Mouse (Mus musculus) forebrain, postnatal 0 days (tissue): ENCODE results near the gene Nos3. TPM values are rescaled to one million over a fixed set of nuclear protein-coding genes. Genes with fewer than 3 reads are reported as not detected.

Source experiments
- ATAC-seq: fragments of 200-750 bp; cut with Nextera tagmentation; 2 replicates; pipeline ENCODE4 v1.8.0; 2017; ENCODE audit warnings: mild to moderate bottlenecking, moderate library complexity
- DNase-seq: peaks from one replicate; pipeline ENCODE4 v3.0.0-alpha.2; 2015
- H3K27ac ChIP-seq: fragments of 300-500 bp; sonication (generic); 2 replicates; pipeline ENCODE4 v1.5.1; 2014; ENCODE audit warnings: low read depth, mild to moderate bottlenecking, antibody characterized with exemption, low read length, moderate library complexity, mixed read lengths
- H3K27me3 ChIP-seq: fragments of 300-500 bp; sonication (generic); 2 replicates; pipeline ENCODE4 v1.6.1; 2014; ENCODE audit warnings: mild to moderate bottlenecking, low read length, mixed read lengths; ENCODE audit not compliant: insufficient read depth
- H3K36me3 ChIP-seq: fragments of 300-500 bp; sonication (generic); 2 replicates; pipeline ENCODE4 v1.6.1; 2014; ENCODE audit warnings: mild to moderate bottlenecking, moderate library complexity; ENCODE audit not compliant: insufficient read depth
- H3K4me1 ChIP-seq: fragments of 300-500 bp; sonication (generic); 2 replicates; pipeline ENCODE4 v1.6.1; 2014; ENCODE audit warnings: antibody characterized with exemption; ENCODE audit not compliant: insufficient read depth
- H3K4me2 ChIP-seq: fragments of 300-500 bp; sonication (generic); 2 replicates; pipeline ENCODE4 v1.6.1; 2014; ENCODE audit warnings: low read depth, mild to moderate bottlenecking, moderate library complexity
- H3K4me3 ChIP-seq: fragments of 300-500 bp; sonication (generic); 2 replicates; pipeline ENCODE4 v1.5.1; 2014; ENCODE audit warnings: low read depth, low read length, mixed read lengths
- H3K9ac ChIP-seq: fragments of 300-500 bp; sonication (generic); 2 replicates; pipeline ENCODE4 v1.6.1; 2014; ENCODE audit warnings: mild to moderate bottlenecking
- H3K9me3 ChIP-seq: fragments of 300-500 bp; sonication (generic); 2 replicates; pipeline ENCODE4 v1.6.1; 2016; ENCODE audit warnings: low read length
- CTCF ChIP-seq: sonication (generic); IDR thresholded peaks from 2 replicates; pipeline ENCODE4 v1.5.1; 2016; ENCODE audit warnings: antibody characterized with exemption, control low read depth, low read depth
- WGBS: fragments of 180-500 bp; shearing (Covaris S2); extraction: QIAGEN DNeasy Blood & Tissue Kit; methylation state at CpG from one replicate; pipeline ENCODE4 v1.1.7; 2014; 5-methylcytosine and 5-hydroxymethylcytosine counted together
- polyA plus RNA-seq: library from polyadenylated mRNA; unstranded; fragments of >200 nt; fragmentation: Nextera tagmentation; extraction: Ambion mirVana; gene quantifications from 2 replicates; pipeline ENCODE4 v1.2.1, GENCODE M21; 2015
- total RNA-seq: library from RNA; depleted of rRNA; stranded (reverse); fragments of >200 nt; gene quantifications from 2 replicates; pipeline ENCODE4 v1.2.3, GENCODE M21; 2014

Nos3 gene
- total and polyA plus RNA-seq, 2 experiments from 2014 or later: 6.8 to 8.3 TPM

DNA sequence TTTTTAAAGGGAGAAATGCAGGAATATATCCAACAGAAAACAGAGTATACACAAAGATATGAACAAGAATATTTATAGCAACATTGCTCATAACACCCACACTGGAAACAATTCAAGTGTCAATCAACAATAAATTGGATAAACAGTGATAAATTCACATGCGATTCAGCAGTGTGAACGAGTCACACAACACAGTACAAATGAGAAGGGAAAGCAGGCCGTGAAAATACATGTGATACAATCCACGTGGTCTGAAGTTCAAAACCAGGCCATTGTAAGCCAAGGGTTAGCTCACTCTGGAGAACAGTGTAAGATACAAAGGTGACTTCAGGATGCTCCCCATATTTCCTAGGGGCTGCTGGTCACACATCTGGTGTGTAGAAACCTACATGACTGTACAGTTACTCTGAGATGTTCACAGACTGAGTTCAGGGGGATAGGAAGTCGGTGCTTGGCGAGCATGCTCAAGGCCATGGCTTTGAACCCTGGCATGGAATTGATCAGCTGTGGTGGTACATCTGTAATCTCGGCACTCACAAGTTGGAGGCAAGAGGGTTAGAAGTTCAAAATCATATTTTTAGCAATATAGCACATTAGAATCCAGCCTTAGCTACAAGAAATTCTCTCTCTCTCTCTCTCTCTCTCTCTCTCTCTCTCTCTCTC lies 10.2 kb downstream of the Nos3 start:
- no peaks in the 10 kb centered on the region for H3K36me3 ChIP-seq
- no peaks in the 10 kb centered on the region for H3K9me3 ChIP-seq
- H3K27ac ChIP-seq: no peak overlapping the region
- H3K4me3 ChIP-seq: no peak overlapping the region
- H3K4me2 ChIP-seq: no peak overlapping the region
- no peaks in the 10 kb centered on the region for H3K27me3 ChIP-seq
- DNase-seq (no peak), ATAC-seq (peak; percentile 47)
- H3K9ac ChIP-seq: no peak overlapping the region
- no peaks in the 10 kb centered on the region for H3K4me1 ChIP-seq
- WGBS: 58% methylated on average over 7 of the region's 7 CpGs
- no peak for TF ChIP-seq CTCF

DNA sequence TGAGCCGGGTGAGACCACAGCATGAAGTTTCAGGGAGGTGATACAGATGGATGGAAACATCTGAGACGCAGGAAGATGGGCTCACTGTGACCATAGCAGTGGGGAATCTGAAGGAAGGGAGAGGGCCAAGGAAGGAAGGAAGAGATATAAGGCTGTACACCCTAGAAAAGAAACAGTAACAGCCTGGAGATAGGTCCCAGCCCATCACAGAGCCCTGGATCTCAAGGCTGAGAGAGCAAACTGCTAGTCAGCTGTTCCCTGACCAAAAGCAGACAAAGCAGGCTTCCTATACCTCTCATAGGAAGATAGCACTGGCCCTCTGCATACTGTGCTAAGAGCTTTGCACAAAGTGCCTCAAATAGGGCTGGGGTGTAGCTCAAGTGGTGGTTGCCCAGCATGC lies 14.1 kb downstream of the Nos3 start:
- no peak overlapping the region for H3K4me3 ChIP-seq
- DNase-seq: no peak
- no peak for TF ChIP-seq CTCF
- ATAC-seq: no peak
- H3K9me3 ChIP-seq: no peaks in the 10 kb centered on the region
- H3K27ac ChIP-seq: no peak overlapping the region
- peaks cover 9% of the 10 kb centered on the region for H3K4me1 ChIP-seq
- no peaks in the 10 kb centered on the region for H3K36me3 ChIP-seq
- H3K9ac ChIP-seq: 0 out of 2 replicates have a peak overlapping the region, but pooled peaks have one; percentile 1
- H3K27me3 ChIP-seq: no peaks in the 10 kb centered on the region
- WGBS: 74% methylated on average over 2 of the region's 2 CpGs
- no peak overlapping the region for H3K4me2 ChIP-seq

DNA sequence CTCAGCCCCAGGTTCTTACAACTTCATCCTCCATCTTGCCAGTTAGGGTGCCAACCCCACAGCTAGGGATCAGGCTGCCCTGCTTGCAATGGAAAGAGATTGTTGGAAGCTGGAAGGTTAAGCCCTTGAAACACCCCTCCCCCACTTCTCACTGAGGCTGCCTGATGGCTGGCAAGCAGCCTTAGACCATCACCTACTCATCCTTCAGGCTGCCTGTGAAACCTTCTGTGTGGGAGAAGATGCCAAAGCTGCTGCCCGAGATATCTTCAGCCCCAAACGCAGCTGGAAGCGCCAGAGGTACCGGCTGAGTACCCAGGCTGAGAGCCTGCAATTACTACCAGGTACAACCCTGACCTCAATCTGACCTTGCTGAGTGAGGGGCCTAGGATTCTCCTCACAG lies 14.9 kb downstream of the Nos3 start:
- TF ChIP-seq CTCF: no peak
- no peaks in the 10 kb centered on the region for H3K9me3 ChIP-seq
- H3K36me3 ChIP-seq: no peaks in the 10 kb centered on the region
- no peak overlapping the region for H3K4me3 ChIP-seq
- H3K27ac ChIP-seq: no peak overlapping the region
- no peaks in the 10 kb centered on the region for H3K27me3 ChIP-seq
- no peak for ATAC-seq
- WGBS: 80% methylated on average over 4 of the region's 4 CpGs
- H3K9ac ChIP-seq: no peak overlapping the region
- DNase-seq: no peak
- no peak overlapping the region for H3K4me2 ChIP-seq
- H3K4me1 ChIP-seq: peaks cover 17% of the 10 kb centered on the region

DNA sequence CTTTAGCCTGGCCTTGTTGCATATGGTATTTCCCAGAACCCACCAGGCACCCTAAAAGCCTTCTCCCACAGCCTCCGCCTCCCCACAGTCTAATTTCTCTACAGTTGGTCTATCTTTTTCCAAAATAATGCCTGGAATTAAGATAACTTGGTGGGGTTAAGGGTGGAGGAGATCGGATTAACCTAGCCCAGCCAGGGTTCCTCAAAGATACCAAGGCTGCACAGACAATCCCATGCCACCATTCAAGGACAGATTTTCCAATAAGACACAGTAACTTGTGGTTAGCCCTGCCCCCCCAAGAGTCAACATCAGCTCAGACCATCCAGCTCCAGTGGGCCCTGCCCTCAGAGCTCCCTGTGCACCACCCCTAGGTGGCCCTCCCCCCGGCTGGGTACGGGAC lies 15.9 kb downstream of the Nos3 start:
- DNase-seq: no peak
- Histone ChIP-seq H3K36me3 (no peaks in the 10 kb centered on the region), H3K4me2 (no peak overlapping the region), H3K27me3 (no peaks in the 10 kb centered on the region), H3K4me1 (peaks cover 18% of the 10 kb centered on the region), H3K27ac (no peak overlapping the region), H3K9ac (no peak overlapping the region), H3K4me3 (no peak overlapping the region), H3K9me3 (no peaks in the 10 kb centered on the region)
- ATAC-seq: no peak
- WGBS: 93% methylated on average over 4 of the region's 4 CpGs
- no peak for TF ChIP-seq CTCF

DNA sequence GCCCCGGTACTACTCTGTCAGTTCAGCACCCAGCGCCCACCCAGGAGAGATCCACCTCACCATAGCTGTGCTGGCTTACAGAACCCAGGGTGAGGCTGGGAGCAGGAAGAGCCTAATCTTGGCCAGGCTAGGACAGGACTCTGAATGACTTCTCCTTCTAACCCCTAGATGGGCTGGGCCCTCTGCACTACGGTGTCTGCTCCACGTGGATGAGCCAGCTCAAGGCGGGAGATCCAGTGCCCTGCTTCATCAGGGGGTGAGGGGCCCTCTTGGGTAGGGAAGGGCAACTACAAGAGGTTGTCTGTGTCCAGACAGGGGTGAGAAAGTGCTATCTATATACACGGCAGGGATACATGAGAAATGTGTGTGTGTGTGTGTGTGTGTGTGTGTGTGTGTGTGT lies 16.9 kb downstream of the Nos3 start:
- no peaks in the 10 kb centered on the region for H3K9me3 ChIP-seq
- no peak for DNase-seq
- peaks cover 18% of the 10 kb centered on the region for H3K4me1 ChIP-seq
- no peak overlapping the region for H3K4me3 ChIP-seq
- no peak for ATAC-seq
- no peaks in the 10 kb centered on the region for H3K36me3 ChIP-seq
- TF ChIP-seq CTCF: no peak
- no peak overlapping the region for H3K9ac ChIP-seq
- no peaks in the 10 kb centered on the region for H3K27me3 ChIP-seq
- WGBS: 76% methylated on average over 6 of the region's 6 CpGs
- H3K4me2 ChIP-seq: no peak overlapping the region
- no peak overlapping the region for H3K27ac ChIP-seq

DNA sequence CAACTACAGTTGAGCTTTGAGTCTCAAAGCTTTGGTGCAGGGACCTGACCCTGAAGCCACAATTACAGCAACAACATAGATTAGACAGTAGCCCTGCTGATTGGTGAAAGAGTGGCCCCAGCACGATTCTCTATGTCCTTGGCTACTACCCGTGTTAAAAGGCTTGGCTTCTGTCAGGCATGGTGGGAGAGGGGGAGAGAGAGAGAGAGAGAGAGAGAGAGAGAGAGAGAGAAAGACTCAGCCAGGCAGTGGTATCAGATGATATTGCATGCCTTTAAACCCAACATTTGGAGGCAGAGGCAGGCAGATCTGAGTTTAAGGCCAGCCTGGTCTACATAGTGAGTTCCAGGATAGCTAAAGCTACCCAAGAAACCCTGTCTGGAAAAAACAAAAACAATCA lies 17.4 kb downstream of the Nos3 start:
- Histone ChIP-seq H3K4me1 (peaks cover 18% of the 10 kb centered on the region), H3K27ac (no peak overlapping the region), H3K9ac (no peak overlapping the region), H3K9me3 (no peaks in the 10 kb centered on the region), H3K27me3 (no peaks in the 10 kb centered on the region), H3K36me3 (no peaks in the 10 kb centered on the region), H3K4me3 (no peak overlapping the region), H3K4me2 (no peak overlapping the region)
- ATAC-seq (no peak), DNase-seq (no peak)
- TF ChIP-seq CTCF: no peak
- whole genome bisulfite sequencing: 36% methylated on average over 2 of the region's 2 CpGs

DNA sequence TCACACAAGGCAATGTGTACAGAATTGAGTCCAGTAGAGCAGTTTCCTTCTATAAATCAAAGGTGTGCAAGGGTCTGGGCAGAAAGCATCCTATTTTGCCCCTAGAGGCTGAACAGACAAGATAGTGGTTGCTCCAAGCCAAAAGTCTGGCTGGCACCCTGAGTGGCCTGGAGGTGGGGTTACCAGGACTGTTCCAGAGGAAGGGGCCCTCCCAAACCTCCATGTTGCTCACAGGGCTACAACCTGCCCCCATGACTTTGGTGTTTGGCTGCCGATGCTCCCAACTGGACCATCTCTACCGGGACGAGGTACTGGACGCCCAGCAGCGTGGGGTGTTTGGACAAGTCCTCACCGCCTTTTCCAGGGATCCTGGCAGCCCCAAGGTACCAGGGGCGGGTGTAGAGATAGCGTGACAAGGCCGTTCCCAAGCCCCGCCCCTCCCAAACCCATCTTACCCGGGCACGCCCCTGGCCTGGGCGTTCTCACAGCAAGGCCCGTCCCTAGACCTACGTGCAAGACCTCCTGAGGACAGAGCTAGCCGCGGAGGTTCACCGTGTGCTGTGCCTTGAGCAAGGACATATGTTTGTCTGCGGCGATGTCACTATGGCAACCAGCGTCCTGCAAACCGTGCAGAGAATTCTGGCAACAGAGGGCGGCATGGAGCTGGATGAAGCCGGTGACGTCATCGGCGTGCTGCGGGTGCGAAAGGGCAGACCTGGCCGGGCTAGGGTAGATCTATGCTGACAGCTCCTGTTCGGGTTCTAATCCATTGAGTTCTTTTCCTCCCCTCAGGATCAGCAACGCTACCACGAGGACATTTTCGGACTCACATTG lies 18.6 kb downstream of the Nos3 start:
- ATAC-seq: peak; percentile 80
- peak overlapping the region; percentile 61 for H3K4me2 ChIP-seq
- peak overlapping the region; percentile 67 for H3K9ac ChIP-seq
- no peaks in the 10 kb centered on the region for H3K9me3 ChIP-seq
- DNase-seq: peak; percentile 95
- under 1% methylated on average over 34 of the region's 34 CpGs for WGBS
- no peaks in the 10 kb centered on the region for H3K36me3 ChIP-seq
- peaks cover 26% of the 10 kb centered on the region for H3K4me1 ChIP-seq
- peak overlapping the region; percentile 76 for H3K27ac ChIP-seq
- no peaks in the 10 kb centered on the region for H3K27me3 ChIP-seq
- peak overlapping the region; percentile 45 for H3K4me3 ChIP-seq
- TF ChIP-seq CTCF: peak; percentile 79
